17 mouse cellular contexts compared by ENCODE assay signal in genomic region chr3:68419792-68420191, GRCm38 (mm10).
"Had no signal": no experiment of that assay in that cellular context is flagged by ENCODE, and none has a peak within 500 bp of the region (broad histone marks: within the 10 kb centered on the region; RNA-seq: fewer than 3 reads in every experiment).

No protein-coding gene starts in this region.

- H3K4me1 ChIP-seq: neural tube, embryonic 12.5 days; neural tube, embryonic 13.5 days; neural tube, embryonic 15.5 days; stomach, embryonic 15.5 days had no signal

- H3K9ac ChIP-seq: neural tube, embryonic 12.5 days; neural tube, embryonic 13.5 days; neural tube, embryonic 15.5 days; stomach, embryonic 15.5 days had no signal

- H3K4me2 ChIP-seq: neural tube, embryonic 12.5 days; neural tube, embryonic 13.5 days; neural tube, embryonic 15.5 days; stomach, embryonic 15.5 days had no signal

- H3K36me3 ChIP-seq: neural tube, embryonic 12.5 days; neural tube, embryonic 13.5 days; neural tube, embryonic 15.5 days; stomach, embryonic 15.5 days had no signal

- H3K9me3 ChIP-seq: neural tube, embryonic 12.5 days; neural tube, embryonic 13.5 days; neural tube, embryonic 15.5 days; stomach, embryonic 15.5 days had no signal

- H3K27ac ChIP-seq: neural tube, embryonic 12.5 days; neural tube, embryonic 13.5 days; neural tube, embryonic 15.5 days; stomach, embryonic 15.5 days; stomach, postnatal 0 days had no signal

- H3K27me3 ChIP-seq: neural tube, embryonic 12.5 days; neural tube, embryonic 13.5 days; neural tube, embryonic 15.5 days; stomach, embryonic 15.5 days had no signal

- H3K4me3 ChIP-seq: neural tube, embryonic 12.5 days; neural tube, embryonic 13.5 days; neural tube, embryonic 15.5 days; stomach, embryonic 15.5 days had no signal

- DNase-seq: retina, postnatal 1 day; right cerebral cortex, adult 18-20 months; right cerebral cortex, postnatal 14 days; right cerebral cortex, postnatal 25 days; right cerebral cortex, postnatal 4 days; spleen, adult 18-20 months; thymus, adult 18-20 months; thymus, adult 2 months; thymus, postnatal 14 days; thymus, postnatal 25 days; thymus, postnatal 36 days; thymus, postnatal 4 days had no signal
